Mouse (Mus musculus) adipose tissue, adult 10 weeks (tissue): ENCODE measurements around the gene Olfr1184. TPM values are rescaled to one million over a fixed set of nuclear protein-coding genes. Genes with fewer than 3 reads are reported as not detected.

Experiments used
- polyA plus RNA-seq: library from polyadenylated mRNA; stranded (reverse); fragments of 350-450 nt; fragmentation: Illumina TruSeq; extraction: RNeasy Lipid Tissue Mini Kit (QIAGEN cat#74804); gene quantifications from one replicate; pipeline ENCODE4 v1.2.3, GENCODE M21; 2014; ENCODE audit warnings: low read depth, low replicate concordance

The Olfr1184 gene
- polyA plus RNA-seq: not detected

GRCm38 (mm10) chr2:88483298-88483697 lies at the start of gene Olfr1184:
Gene Olfr1184, plus strand, starts transcription at chr2:88483598.

GRCm38 (mm10) chr2:88449031-88449430 lies 34.4 kb upstream of the Olfr1184 start, which contains the start of gene Gm13757:
Gene Gm13757, minus strand, starts transcription at chr2:88449131.

GRCm38 (mm10) chr2:88454567-88454966 lies 28.8 kb upstream of the Olfr1184 start, which contains the start of gene Olfr1183:
Gene Olfr1183, plus strand, starts transcription at chr2:88454867.

GRCm38 (mm10) chr2:88493020-88493419 lies 9.6 kb downstream of the Olfr1184 start, which contains the start of gene Olfr1185-ps1:
Gene Olfr1185-ps1, plus strand, starts transcription at chr2:88493320.

GRCm38 (mm10) chr2:88518251-88518650 lies 34.9 kb downstream of the Olfr1184 start, which contains the start of gene Olfr1186:
Gene Olfr1186, plus strand, starts transcription at chr2:88518551.

Other genes with a start within 250 kb of the Olfr1184 start
- gene Olfr1173, start 203.7 kb upstream of the Olfr1184 start, polyA plus RNA-seq: not detected
- gene Olfr1174-ps, start 168.5 kb upstream of the Olfr1184 start, polyA plus RNA-seq: not detected
- not detected for gene Olfr1175-ps, start 156.4 kb upstream of the Olfr1184 start, polyA plus RNA-seq
- gene Olfr1176, start 146.9 kb upstream of the Olfr1184 start, polyA plus RNA-seq: not detected
- not detected for gene Olfr1177-ps, start 137.1 kb upstream of the Olfr1184 start, polyA plus RNA-seq
- gene Olfr1178, start 96.5 kb upstream of the Olfr1184 start, polyA plus RNA-seq: not detected
- not detected for gene Olfr1179, start 77.1 kb upstream of the Olfr1184 start, polyA plus RNA-seq
- gene Olfr1180, start 64.4 kb upstream of the Olfr1184 start, polyA plus RNA-seq: not detected
- not detected for gene Olfr1181, start 57.4 kb upstream of the Olfr1184 start, polyA plus RNA-seq
- not detected for gene Gm13757, start 34.5 kb upstream of the Olfr1184 start, polyA plus RNA-seq
- not detected for gene Olfr1183, start 28.7 kb upstream of the Olfr1184 start, polyA plus RNA-seq
- gene Olfr1185-ps1, start 9.7 kb downstream of the Olfr1184 start, polyA plus RNA-seq: not detected
- not detected for gene Olfr1186, start 35.0 kb downstream of the Olfr1184 start, polyA plus RNA-seq
- gene Olfr1188, start 73.3 kb downstream of the Olfr1184 start, polyA plus RNA-seq: not detected
- not detected for gene Olfr1189, start 102.9 kb downstream of the Olfr1184 start, polyA plus RNA-seq
- gene Olfr1191-ps1, start 156.9 kb downstream of the Olfr1184 start, polyA plus RNA-seq: not detected
- not detected for gene Olfr1192-ps1, start 164.9 kb downstream of the Olfr1184 start, polyA plus RNA-seq
- not detected for gene Olfr1193, start 192.0 kb downstream of the Olfr1184 start, polyA plus RNA-seq
- gene Olfr1195, start 205.6 kb downstream of the Olfr1184 start, polyA plus RNA-seq: not detected
- gene Olfr1196, start 221.0 kb downstream of the Olfr1184 start, polyA plus RNA-seq: not detected
- gene Olfr1197, start 248.8 kb downstream of the Olfr1184 start, polyA plus RNA-seq: not detected